Mouse (Mus musculus) brain, adult 2 months (tissue): Measurements from ENCODE around the gene Arid5b.

Source experiments
- DNase-seq: peaks from one replicate; pipeline ENCODE4 v3.0.0; 2011; ENCODE audit warnings: low read depth, low spot score

Gene Arid5b

DNA sequence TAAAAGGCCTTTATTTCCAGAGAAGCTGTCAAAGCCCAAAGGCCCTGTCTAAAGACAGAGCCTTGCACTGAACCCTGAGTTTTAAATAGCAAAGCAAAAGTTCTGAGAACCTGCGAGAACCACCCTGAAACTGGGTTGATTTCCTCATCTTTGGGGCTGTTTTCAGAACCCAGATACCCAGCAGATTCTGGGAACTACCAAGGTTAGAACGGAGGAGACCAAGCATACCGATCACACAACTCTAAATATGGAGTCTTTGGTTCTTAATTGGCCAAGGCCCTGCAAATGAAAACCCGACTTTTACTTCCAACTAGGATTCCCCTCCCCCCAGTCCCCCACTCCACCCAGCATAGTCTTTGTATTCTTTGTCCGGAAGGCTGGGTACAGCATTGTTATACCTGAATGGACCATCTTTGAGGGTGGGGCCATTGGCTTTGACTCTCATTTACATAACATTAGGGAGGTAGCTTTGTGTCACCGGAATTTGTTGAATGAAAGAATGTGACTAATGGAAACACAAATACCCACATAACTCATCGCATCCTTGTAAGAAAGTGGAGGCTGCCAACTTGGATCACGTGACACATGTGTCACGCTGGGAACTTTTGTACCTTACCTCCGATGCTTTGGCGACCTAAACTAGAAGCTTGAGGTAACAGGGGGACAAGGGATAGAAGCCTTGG, 141.2 kb downstream of the Arid5b start:
- DNase-seq, result no peak

GRCm38 (mm10) chr10:68136480-68137083, 142.0 kb downstream of the Arid5b start:
- DNase-seq, result peak; percentile 96

DNA sequence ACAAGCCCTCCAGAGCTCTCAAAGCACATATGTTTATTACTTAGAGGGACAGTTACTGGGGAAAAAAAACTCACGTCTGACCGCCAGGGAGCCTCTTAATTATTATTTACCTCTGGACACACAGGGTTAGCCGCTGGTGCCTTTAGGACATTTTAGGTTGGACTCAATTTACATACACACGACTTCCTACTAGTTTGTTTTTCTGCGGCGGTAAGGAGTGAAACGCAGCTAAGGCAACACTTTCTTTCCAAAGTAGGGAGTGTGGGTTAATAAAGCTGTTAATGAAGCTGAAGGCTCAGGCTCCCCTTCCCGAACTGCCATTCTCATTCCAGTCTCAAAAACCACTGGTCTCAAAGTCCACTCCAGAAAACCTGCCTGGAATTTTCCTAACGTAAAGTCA, 142.5 kb downstream of the Arid5b start:
- DNase-seq, result no peak

DNA sequence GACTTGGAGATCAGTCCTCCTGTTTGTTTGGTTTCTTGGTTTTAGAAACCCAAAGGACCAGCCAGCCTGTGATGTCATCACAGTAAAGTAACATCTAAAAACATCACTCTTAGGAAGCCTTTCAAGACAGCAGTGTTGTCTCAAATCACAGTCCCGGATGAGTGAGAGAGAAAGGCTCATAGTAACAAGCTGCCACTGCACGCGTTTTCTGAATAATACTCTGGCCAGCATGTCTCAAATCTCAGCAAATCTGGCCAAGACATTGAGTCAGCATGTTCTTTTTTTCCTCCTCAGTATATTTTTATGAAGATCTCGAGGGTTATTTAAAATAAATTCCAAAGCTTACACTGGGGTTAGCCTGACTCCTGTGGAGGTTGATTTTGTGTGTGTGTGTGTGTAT, 143.1 kb downstream of the Arid5b start:
- peak; percentile 69 for DNase-seq

GRCm38 (mm10) chr10:68134549-68134948, 144.0 kb downstream of the Arid5b start:
- DNase-seq, result no peak

- DNase-seq, result no peak
These were observed 144.5 kb downstream of the Arid5b start for GRCm38 (mm10) chr10:68134071-68134470.

GRCm38 (mm10) chr10:68132636-68133035, 145.9 kb downstream of the Arid5b start:
- DNase-seq, result peak; percentile 56

DNA sequence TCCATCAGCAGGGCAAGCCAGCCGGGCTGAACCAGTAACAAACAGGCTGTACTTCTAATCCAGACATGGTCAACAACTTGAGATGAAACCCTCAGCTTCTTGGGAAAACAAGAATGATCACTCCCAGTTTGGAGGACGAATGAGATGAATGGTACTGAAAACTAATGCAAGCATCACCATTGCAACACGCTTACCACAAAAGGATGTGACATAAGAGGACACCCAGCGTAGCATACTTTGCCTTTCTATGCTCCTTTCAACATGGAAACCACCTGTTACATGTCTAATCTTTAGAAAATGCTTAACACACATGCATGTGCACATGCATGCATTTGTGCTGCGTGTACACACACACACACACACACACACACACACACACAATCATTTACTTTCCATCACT, 146.4 kb downstream of the Arid5b start:
- no peak for DNase-seq

DNA sequence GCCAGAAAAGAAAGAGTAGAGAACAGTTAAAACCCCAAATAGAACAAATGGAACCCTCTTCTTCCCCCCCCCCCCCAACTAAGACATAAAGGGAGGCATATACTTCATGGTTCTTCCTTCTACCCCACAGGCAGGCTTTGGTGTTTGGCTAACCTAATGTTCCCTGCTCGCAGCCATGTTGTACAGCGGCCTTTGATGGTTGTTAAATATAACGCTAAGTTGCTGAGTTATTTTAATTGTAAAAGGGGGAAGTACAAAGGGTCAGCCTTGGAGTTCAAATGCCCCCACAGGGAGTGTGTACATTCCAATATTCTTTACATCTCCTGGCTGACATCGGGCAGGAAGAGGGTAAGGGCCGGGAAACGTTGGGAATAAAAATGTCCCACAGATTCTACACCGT, 148.9 kb downstream of the Arid5b start:
- DNase-seq, result no peak

DNA sequence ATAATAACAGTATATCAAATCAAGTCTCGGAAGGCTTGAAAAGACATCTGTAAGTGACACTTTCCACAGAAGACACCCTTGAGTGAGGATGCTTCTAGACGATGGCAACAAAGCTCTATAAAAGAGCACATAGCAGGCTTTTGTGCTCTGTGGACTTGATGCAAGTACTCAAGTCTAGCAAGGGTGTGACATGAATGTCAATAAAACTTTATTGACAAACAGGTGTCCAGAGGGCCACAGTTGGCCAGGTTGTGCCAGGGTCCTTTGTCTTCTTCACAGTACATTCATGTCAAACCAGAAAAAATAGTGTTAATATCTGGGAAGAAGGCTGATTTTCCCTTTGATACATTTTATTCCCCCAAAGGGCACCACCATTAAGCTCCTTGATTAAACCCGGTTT, 149.5 kb downstream of the Arid5b start:
- no peak for DNase-seq

DNA sequence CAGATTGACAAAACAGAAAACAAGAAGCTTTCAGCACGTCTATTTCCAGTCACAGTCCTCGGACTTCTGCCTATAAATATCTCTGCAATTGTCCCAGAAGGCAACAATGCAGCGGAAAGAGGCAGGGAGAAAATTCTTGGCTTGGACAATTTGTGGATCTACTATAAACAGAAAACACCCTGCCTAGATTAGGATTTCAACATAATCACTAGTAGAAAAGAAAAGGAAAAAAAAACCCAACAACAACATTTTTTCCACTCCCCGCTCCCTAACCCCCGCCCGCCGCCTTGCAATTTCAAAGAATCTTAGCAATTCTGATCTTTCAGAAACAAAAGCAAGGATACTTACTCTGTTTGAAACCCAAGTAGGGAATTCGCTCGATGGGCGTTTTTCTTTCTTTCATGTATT, 150.1 kb downstream of the Arid5b start:
- DNase-seq, result no peak

DNA sequence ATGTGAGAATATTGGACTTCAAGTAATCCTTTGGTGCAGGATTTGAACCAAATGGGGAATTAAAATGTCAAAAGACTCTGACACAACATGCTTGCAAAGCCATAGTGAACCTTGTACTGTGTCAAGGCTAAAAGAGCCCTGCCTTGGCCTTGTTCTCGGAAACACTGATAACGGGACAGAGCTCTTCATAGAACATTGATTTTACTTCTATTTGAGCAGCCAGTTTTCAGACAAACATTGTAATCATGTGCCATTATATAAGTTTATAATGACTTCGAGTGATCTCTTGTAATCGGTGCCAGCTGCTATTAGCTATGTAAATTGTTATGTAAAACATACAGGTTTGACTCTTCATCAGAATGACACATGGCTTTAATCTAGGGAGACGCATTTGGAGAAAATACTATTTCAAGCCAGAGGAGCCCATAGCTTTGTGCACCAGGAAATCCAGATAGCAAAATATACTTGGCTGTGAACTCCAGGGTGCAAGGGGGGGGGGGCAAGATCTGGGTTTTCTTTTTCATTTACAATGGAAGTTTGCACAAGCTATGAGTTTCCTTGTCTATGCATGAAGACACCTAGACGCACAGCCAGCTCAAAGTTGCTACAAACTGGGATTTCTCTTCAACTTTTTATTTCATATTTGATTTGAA, 150.8 kb downstream of the Arid5b start:
- no peak for DNase-seq

- DNase-seq, result no peak
These were observed 151.4 kb downstream of the Arid5b start for GRCm38 (mm10) chr10:68127104-68127503.

DNA sequence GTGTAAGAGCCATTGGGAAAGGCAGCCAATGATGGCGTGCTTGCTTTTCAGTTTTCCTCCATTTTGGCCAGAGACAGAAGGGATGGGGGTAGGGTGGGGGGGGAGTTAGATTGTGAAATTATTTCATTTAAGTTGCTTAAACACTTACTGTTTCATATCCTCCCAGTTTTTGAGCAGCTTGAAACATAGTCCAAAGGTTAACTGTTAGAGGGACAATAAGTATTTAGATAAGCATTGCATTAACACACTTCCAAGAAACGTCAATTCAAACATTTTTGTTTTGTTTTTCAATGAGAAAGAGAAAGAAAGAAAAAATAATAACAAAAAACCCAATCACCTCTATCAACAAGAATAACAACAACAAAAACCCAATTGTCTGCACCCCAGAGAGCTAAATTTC, 152.0 kb downstream of the Arid5b start:
- DNase-seq, result no peak

- no peak for DNase-seq
These were observed 152.5 kb downstream of the Arid5b start for GRCm38 (mm10) chr10:68125919-68126550.

- DNase-seq, result no peak
These were observed 153.6 kb downstream of the Arid5b start for GRCm38 (mm10) chr10:68124985-68125384.

GRCm38 (mm10) chr10:68123446-68123845, 155.1 kb downstream of the Arid5b start:
- DNase-seq, result no peak

DNA sequence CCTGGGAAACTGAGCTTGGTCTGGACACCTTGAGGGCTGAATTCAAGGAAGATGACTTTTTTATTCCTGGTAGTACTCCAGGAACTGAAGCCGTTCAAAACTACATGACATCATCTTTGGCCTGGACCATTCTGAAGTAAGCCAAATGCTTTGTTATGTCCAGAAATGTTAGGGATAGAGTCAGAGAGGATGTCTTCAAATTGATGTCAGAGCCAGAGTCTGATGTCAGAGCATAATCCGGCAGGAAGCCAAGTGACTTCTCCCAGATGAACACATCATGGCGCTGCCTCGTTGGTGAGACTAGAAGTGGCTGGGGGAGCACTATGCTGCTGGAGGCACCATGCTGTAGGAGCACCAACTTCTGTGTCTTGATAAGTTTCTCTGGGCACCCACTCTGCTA, 156.6 kb downstream of the Arid5b start:
- DNase-seq, result no peak

DNA sequence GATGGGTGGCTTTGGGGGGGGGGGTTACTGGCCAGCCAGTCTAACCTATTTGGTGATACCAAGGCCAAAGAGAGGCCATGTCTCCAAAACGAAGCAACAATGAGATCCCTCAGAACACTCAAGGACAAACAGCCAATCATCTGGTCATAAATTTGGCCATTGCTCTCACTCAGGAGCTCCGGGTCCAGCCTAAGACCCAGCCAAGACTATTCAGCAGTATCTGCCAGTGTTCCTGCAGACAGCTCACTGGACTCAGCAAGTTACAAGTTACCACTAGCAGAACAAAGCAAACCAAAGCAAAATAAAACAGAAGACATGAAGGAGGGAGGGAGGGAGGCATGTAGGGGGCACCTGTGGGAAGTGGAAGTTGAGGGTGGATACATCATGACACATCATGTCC, 157.3 kb downstream of the Arid5b start:
- DNase-seq, result no peak

DNA sequence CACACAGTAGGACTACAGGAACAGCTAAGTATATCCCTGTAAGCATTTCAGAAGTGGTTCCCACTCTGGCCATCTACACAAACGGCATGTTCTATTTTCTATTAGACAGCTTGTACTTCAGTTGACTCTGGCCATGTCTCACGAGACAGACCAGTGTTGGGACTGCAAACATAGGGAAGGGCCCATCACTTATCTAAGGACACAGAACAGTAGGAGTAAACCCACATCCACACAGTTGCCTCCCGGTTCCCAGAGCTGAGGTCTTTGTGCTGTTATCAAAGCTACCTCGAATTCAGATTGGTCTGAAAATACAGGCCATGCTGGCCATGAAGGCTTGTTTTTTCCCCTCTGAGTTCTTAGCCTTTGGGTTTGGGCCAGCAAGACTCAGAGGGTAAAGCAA, 158.5 kb downstream of the Arid5b start:
- no peak for DNase-seq

DNA sequence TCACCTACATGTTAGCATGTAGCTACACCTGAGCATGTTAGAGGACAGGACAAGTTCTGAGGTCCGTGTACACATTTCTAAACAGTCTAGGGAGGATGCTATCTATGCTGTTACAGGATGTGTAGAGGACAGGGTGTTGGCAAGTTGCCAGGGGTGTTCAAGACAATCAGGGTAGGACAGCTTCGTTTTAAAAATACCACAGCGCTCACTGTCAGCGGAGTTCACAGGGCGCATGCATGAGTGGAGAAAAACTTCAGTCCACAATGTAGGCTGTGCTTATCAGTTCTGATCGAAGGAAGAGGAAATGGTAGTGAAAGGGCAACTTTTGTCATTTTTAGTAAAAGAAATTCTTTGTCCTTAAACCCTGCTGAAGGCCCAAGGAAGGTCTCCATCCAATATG, 159.3 kb downstream of the Arid5b start:
- no peak for DNase-seq

DNA sequence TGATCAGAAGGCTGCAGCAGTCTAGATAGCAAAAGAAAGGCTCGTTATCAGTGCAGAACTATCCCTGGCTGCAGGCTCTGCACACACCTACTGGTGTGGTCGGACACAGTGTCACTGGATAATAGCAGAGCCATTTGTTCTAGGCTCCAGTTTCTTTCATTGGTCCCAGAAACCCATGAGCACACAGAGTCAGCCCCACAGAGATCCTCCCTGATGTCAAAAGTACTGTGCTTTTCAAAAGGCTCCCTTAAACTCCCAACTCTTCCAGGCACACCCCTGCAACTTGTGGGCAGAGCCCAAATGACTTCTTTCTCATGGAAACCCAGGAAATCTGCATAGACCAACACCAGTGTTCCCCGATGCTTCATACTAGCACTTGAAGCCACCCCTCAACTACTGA, 163.6 kb downstream of the Arid5b start:
- no peak for DNase-seq

GRCm38 (mm10) chr10:68113645-68114044, 164.9 kb downstream of the Arid5b start:
- peak; percentile 54 for DNase-seq
